Mouse (Mus musculus): ENCODE measurements around the gene Ctdsp2. TPM values are rescaled to one million over a fixed set of nuclear protein-coding genes. Genes with fewer than 3 reads are reported as not detected.

The Ctdsp2 gene
- polyA plus RNA-seq, 1 experiment from 2014 or later: 34.5 TPM

- Histone ChIP-seq H3K36me3 (ENCODE audit: control insufficient read depth, insufficient read depth, low read length) (peaks cover 9% of the 10 kb centered on the region; the same call in 1 of the 2 replicates), H3K9me3 (replicated peaks; ENCODE audit: control insufficient read depth, low read length) (no peaks in the 10 kb centered on the region), H3K4me1 (ENCODE audit: control insufficient read depth, insufficient read depth, low read length) (peaks cover 3% of the 10 kb centered on the region; the same call in 1 of the 2 replicates), H3K4me2 (ENCODE audit: low read length) (peak within 1 kb of the TSS; percentile 96), H3K27ac (ENCODE audit: low read depth, low read length) (no peak within 1 kb of the TSS), H3K27me3 (replicated peaks; ENCODE audit: control insufficient read depth, insufficient read depth, low read length) (no peaks in the 10 kb centered on the region), H3K4me3 (ENCODE audit: low read depth, low read length) (peak within 1 kb of the TSS; percentile 70), H3K9ac (ENCODE audit: low read length) (peak within 1 kb of the TSS; percentile 71)
- under 1% methylated on average over 28 of the region's 28 CpGs for WGBS
- DNase-seq (ENCODE audit: low spot score) (peak; percentile 36), ATAC-seq (peak; percentile 80)
Observed at GRCm38 (mm10) chr10:127041274-127041766, 62.8 kb downstream of the Ctdsp2 start, which contains the start of the genes Mettl1 and Eef1akmt3. Gene Mettl1, plus strand, starts transcription at chr10:127041414. Gene Eef1akmt3, minus strand, starts transcription at chr10:127041513.

- WGBS: 1% methylated on average over 44 of the region's 44 CpGs
- peak overlapping the region; percentile 71 for H3K9ac ChIP-seq (ENCODE audit: low read length)
- H3K36me3 ChIP-seq (ENCODE audit: control insufficient read depth, insufficient read depth, low read length): peaks cover 9% of the 10 kb centered on the region; the same call in 1 of the 2 replicates
- no peak overlapping the region for H3K27ac ChIP-seq (ENCODE audit: low read depth, low read length)
- no peaks in the 10 kb centered on the region for H3K9me3 ChIP-seq (replicated peaks; ENCODE audit: control insufficient read depth, low read length)
- DNase-seq (ENCODE audit: low spot score) (peak; percentile 94), ATAC-seq (peak; percentile 94)
- peak overlapping the region; percentile 70 for H3K4me3 ChIP-seq (ENCODE audit: low read depth, low read length)
- peaks cover 3% of the 10 kb centered on the region; the same call in 1 of the 2 replicates for H3K4me1 ChIP-seq (ENCODE audit: control insufficient read depth, insufficient read depth, low read length)
- H3K4me2 ChIP-seq (ENCODE audit: low read length): peak overlapping the region; percentile 96
- H3K27me3 ChIP-seq (replicated peaks; ENCODE audit: control insufficient read depth, insufficient read depth, low read length): no peaks in the 10 kb centered on the region
Observed at GRCm38 (mm10) chr10:127041774-127042338, 63.3 kb downstream of the Ctdsp2 start.

- WGBS: 18% methylated on average over 5 of the region's 5 CpGs
- peak overlapping the region; percentile 71 for H3K9ac ChIP-seq (ENCODE audit: low read length)
- no peaks in the 10 kb centered on the region for H3K9me3 ChIP-seq (replicated peaks; ENCODE audit: control insufficient read depth, low read length)
- H3K27ac ChIP-seq (ENCODE audit: low read depth, low read length): no peak overlapping the region
- peak overlapping the region; percentile 96 for H3K4me2 ChIP-seq (ENCODE audit: low read length)
- ATAC-seq (no peak), DNase-seq (ENCODE audit: low spot score) (no peak)
- H3K36me3 ChIP-seq (ENCODE audit: control insufficient read depth, insufficient read depth, low read length): peaks cover 9% of the 10 kb centered on the region; the same call in 1 of the 2 replicates
- peaks cover 2% of the 10 kb centered on the region for H3K27me3 ChIP-seq (replicated peaks; ENCODE audit: control insufficient read depth, insufficient read depth, low read length)
- peak overlapping the region; percentile 70 for H3K4me3 ChIP-seq (ENCODE audit: low read depth, low read length)
- H3K4me1 ChIP-seq (ENCODE audit: control insufficient read depth, insufficient read depth, low read length): peaks cover 3% of the 10 kb centered on the region; the same call in 1 of the 2 replicates
Observed at GRCm38 (mm10) chr10:127042468-127043115, 64.1 kb downstream of the Ctdsp2 start.

- Histone ChIP-seq H3K9me3 (replicated peaks; ENCODE audit: control insufficient read depth, low read length) (no peaks in the 10 kb centered on the region), H3K36me3 (ENCODE audit: control insufficient read depth, insufficient read depth, low read length) (peaks cover 9% of the 10 kb centered on the region; the same call in 1 of the 2 replicates), H3K27me3 (replicated peaks; ENCODE audit: control insufficient read depth, insufficient read depth, low read length) (peaks cover 8% of the 10 kb centered on the region), H3K4me1 (ENCODE audit: control insufficient read depth, insufficient read depth, low read length) (peaks cover 3% of the 10 kb centered on the region; the same call in 1 of the 2 replicates), H3K27ac (ENCODE audit: low read depth, low read length) (no peak overlapping the region), H3K4me2 (ENCODE audit: low read length) (no peak overlapping the region), H3K4me3 (ENCODE audit: low read depth, low read length) (no peak overlapping the region), H3K9ac (ENCODE audit: low read length) (no peak overlapping the region)
- DNase-seq (ENCODE audit: low spot score) (no peak), ATAC-seq (no peak)
- WGBS: 85% methylated on average over 6 of the region's 6 CpGs
Observed at GRCm38 (mm10) chr10:127043187-127043586, 64.7 kb downstream of the Ctdsp2 start.

GRCm38 (mm10) chr10:127047954-127048353, 69.4 kb downstream of the Ctdsp2 start, which contains the start of gene Cyp27b1:
Gene Cyp27b1, plus strand, starts transcription at chr10:127048250.
- Histone ChIP-seq H3K9ac (ENCODE audit: low read length) (no peak within 1 kb of the TSS), H3K36me3 (ENCODE audit: control insufficient read depth, insufficient read depth, low read length) (peaks cover 9% of the 10 kb centered on the region; the same call in 1 of the 2 replicates), H3K4me1 (ENCODE audit: control insufficient read depth, insufficient read depth, low read length) (no peaks in the 10 kb centered on the region), H3K27ac (ENCODE audit: low read depth, low read length) (no peak within 1 kb of the TSS), H3K4me3 (ENCODE audit: low read depth, low read length) (no peak within 1 kb of the TSS), H3K4me2 (ENCODE audit: low read length) (no peak within 1 kb of the TSS), H3K9me3 (replicated peaks; ENCODE audit: control insufficient read depth, low read length) (no peaks in the 10 kb centered on the region), H3K27me3 (replicated peaks; ENCODE audit: control insufficient read depth, insufficient read depth, low read length) (peaks cover 40% of the 10 kb centered on the region)
- 31% methylated on average over 5 of the region's 5 CpGs for WGBS
- DNase-seq (ENCODE audit: low spot score) (no peak), ATAC-seq (no peak)

GRCm38 (mm10) chr10:127048608-127049394, 70.3 kb downstream of the Ctdsp2 start:
- H3K27ac ChIP-seq (ENCODE audit: low read depth, low read length): no peak overlapping the region
- H3K9me3 ChIP-seq (replicated peaks; ENCODE audit: control insufficient read depth, low read length): no peaks in the 10 kb centered on the region
- WGBS: 3% methylated on average over 35 of the region's 35 CpGs
- H3K9ac ChIP-seq (ENCODE audit: low read length): no peak overlapping the region
- no peak overlapping the region for H3K4me3 ChIP-seq (ENCODE audit: low read depth, low read length)
- H3K27me3 ChIP-seq (replicated peaks; ENCODE audit: control insufficient read depth, insufficient read depth, low read length): peaks cover 40% of the 10 kb centered on the region
- no peak for DNase-seq (ENCODE audit: low spot score)
- peaks cover 13% of the 10 kb centered on the region for H3K36me3 ChIP-seq (ENCODE audit: control insufficient read depth, insufficient read depth, low read length)
- H3K4me1 ChIP-seq (ENCODE audit: control insufficient read depth, insufficient read depth, low read length): no peaks in the 10 kb centered on the region
- no peak for ATAC-seq
- H3K4me2 ChIP-seq (ENCODE audit: low read length): no peak overlapping the region

MicroRNAs encoded within 50 kb of the gene (microRNA counts, 519-probe panel; counts per million panel counts)
- microRNA mmu-miR-26a (4,068 counts per million, percentile 46 among the panel's probes with 10 or more counts), microRNA mmu-miR-546 (not detected)

Small RNAs within 50 kb of the gene (microRNA-seq; reads per million reads assigned to microRNA genes)
- gene Mir26a-2 (41.7 reads per million, percentile 46 among the genes with 10 or more reads in this experiment), gene Mir546 (not detected)

Other genes starting within 250 kb of the Ctdsp2 start
- gene Atp23, start 77.4 kb upstream of the Ctdsp2 start, polyA plus RNA-seq (2014; fragmentation: Nextera tagmentation; extraction: Ambion mirVana): 10.0 and 10.6 TPM in 2 replicates
- 0.07 and 0.70 TPM in 2 replicates for gene Avil, start 22.0 kb downstream of the Ctdsp2 start, polyA plus RNA-seq (2014; fragmentation: Nextera tagmentation; extraction: Ambion mirVana)
- 64.4 and 65.4 TPM in 2 replicates for gene Tsfm, start 52.1 kb downstream of the Ctdsp2 start, polyA plus RNA-seq (2014; fragmentation: Nextera tagmentation; extraction: Ambion mirVana)
- gene Mettl1, start 62.7 kb downstream of the Ctdsp2 start, polyA plus RNA-seq (2014; fragmentation: Nextera tagmentation; extraction: Ambion mirVana): 21.4 and 22.3 TPM in 2 replicates
- 0.06 TPM in 1 of 2 replicates, not detected in the other for gene Eef1akmt3, start 62.8 kb downstream of the Ctdsp2 start, polyA plus RNA-seq (2014; fragmentation: Nextera tagmentation; extraction: Ambion mirVana)
- 0.09 TPM in 1 of 2 replicates, not detected in the other for gene Cyp27b1, start 69.5 kb downstream of the Ctdsp2 start, polyA plus RNA-seq (2014; fragmentation: Nextera tagmentation; extraction: Ambion mirVana)
- gene March9, start 81.5 kb downstream of the Ctdsp2 start, polyA plus RNA-seq (2014; fragmentation: Nextera tagmentation; extraction: Ambion mirVana): 8.2 and 8.8 TPM in 2 replicates
- gene Cdk4, start 84.8 kb downstream of the Ctdsp2 start, polyA plus RNA-seq (2014; fragmentation: Nextera tagmentation; extraction: Ambion mirVana): 1,959 and 2,468 TPM in 2 replicates
- 36.7 and 44.5 TPM in 2 replicates for gene Tspan31, start 91.5 kb downstream of the Ctdsp2 start, polyA plus RNA-seq (2014; fragmentation: Nextera tagmentation; extraction: Ambion mirVana)
- 3.9 and 4.7 TPM in 2 replicates for gene Agap2, start 96.6 kb downstream of the Ctdsp2 start, polyA plus RNA-seq (2014; fragmentation: Nextera tagmentation; extraction: Ambion mirVana)
- gene Os9, start 142.4 kb downstream of the Ctdsp2 start, polyA plus RNA-seq (2014; fragmentation: Nextera tagmentation; extraction: Ambion mirVana): 53.0 and 66.3 TPM in 2 replicates
- 30.7 and 46.8 TPM in 2 replicates for gene B4galnt1, start 186.5 kb downstream of the Ctdsp2 start, polyA plus RNA-seq (2014; fragmentation: Nextera tagmentation; extraction: Ambion mirVana)
- 0.69 and 0.95 TPM in 2 replicates for gene Slc26a10, start 201.9 kb downstream of the Ctdsp2 start, polyA plus RNA-seq (2014; fragmentation: Nextera tagmentation; extraction: Ambion mirVana)
- gene Arhgef25, start 211.4 kb downstream of the Ctdsp2 start, polyA plus RNA-seq (2014; fragmentation: Nextera tagmentation; extraction: Ambion mirVana): 21.4 and 22.9 TPM in 2 replicates
- 148 and 187 TPM in 2 replicates for gene Dtx3, start 217.0 kb downstream of the Ctdsp2 start, polyA plus RNA-seq (2014; fragmentation: Nextera tagmentation; extraction: Ambion mirVana)
- gene Pip4k2c, start 232.9 kb downstream of the Ctdsp2 start, polyA plus RNA-seq (2014; fragmentation: Nextera tagmentation; extraction: Ambion mirVana): 15.3 and 17.4 TPM in 2 replicates